Mouse (Mus musculus) hindbrain, embryonic 11.5 days (tissue): ENCODE measurements around the gene Ccl20. TPM values are rescaled to one million over a fixed set of nuclear protein-coding genes. Genes with fewer than 3 reads are reported as not detected.

ENCODE experiments used
- ATAC-seq: fragments of 200-750 bp; cut with Nextera tagmentation; 2 replicates; pipeline ENCODE4 v1.8.0; 2017; ENCODE audit warnings: mild to moderate bottlenecking, moderate TSS enrichment, moderate library complexity; ENCODE audit not compliant: low FRiP score
- DNase-seq: peaks from one replicate; pipeline ENCODE4 v3.0.0-alpha.2; 2015; ENCODE audit warnings: low spot score
- H3K27ac ChIP-seq: fragments of 300-500 bp; sonication (generic); 2 replicates; pipeline ENCODE4 v1.5.1; 2014; ENCODE audit warnings: mild to moderate bottlenecking, low read depth, low read length
- H3K27me3 ChIP-seq: fragments of 300-500 bp; sonication (generic); 2 replicates; pipeline ENCODE4 v1.6.1; 2014; ENCODE audit warnings: mild to moderate bottlenecking, low read length, moderate library complexity, mixed read lengths; ENCODE audit not compliant: control insufficient read depth, insufficient read depth
- H3K36me3 ChIP-seq: fragments of 300-500 bp; sonication (generic); 2 replicates; pipeline ENCODE4 v1.6.1; 2014; ENCODE audit warnings: mild to moderate bottlenecking, low read length, moderate library complexity, mixed read lengths; ENCODE audit not compliant: control insufficient read depth, insufficient read depth
- H3K4me1 ChIP-seq: fragments of 300-500 bp; sonication (generic); replicated peaks from 2 replicates; pipeline ENCODE4 v1.6.1; 2014; ENCODE audit warnings: low read length, mixed read lengths; ENCODE audit not compliant: control insufficient read depth, insufficient read depth
- H3K4me2 ChIP-seq: fragments of 300-500 bp; sonication (generic); replicated peaks from 2 replicates; pipeline ENCODE4 v1.6.1; 2014; ENCODE audit warnings: mild to moderate bottlenecking, low read depth, low read length
- H3K4me3 ChIP-seq: fragments of 300-500 bp; sonication (generic); 2 replicates; pipeline ENCODE4 v1.5.1; 2014; ENCODE audit warnings: low read depth, low read length
- H3K9ac ChIP-seq: fragments of 300-500 bp; sonication (generic); 2 replicates; pipeline ENCODE4 v1.6.1; 2014; ENCODE audit warnings: low read depth, low read length
- H3K9me3 ChIP-seq: fragments of 300-500 bp; sonication (generic); 2 replicates; pipeline ENCODE4 v1.6.1; 2016; ENCODE audit warnings: low read length; ENCODE audit not compliant: control insufficient read depth
- WGBS: fragments of 180-500 bp; shearing (Covaris S2); extraction: QIAGEN DNeasy Blood & Tissue Kit; methylation state at CpG from one replicate; pipeline ENCODE4 v1.1.7; 2014; 5-methylcytosine and 5-hydroxymethylcytosine counted together
- polyA plus RNA-seq: library from polyadenylated mRNA; unstranded; fragments of >200 nt; fragmentation: Nextera tagmentation; extraction: Ambion mirVana; gene quantifications from 2 replicates; pipeline ENCODE4 v1.2.1, GENCODE M21; 2014

Ccl20 gene
- polyA plus RNA-seq, 1 experiment from 2014 or later: not detected

DNA sequence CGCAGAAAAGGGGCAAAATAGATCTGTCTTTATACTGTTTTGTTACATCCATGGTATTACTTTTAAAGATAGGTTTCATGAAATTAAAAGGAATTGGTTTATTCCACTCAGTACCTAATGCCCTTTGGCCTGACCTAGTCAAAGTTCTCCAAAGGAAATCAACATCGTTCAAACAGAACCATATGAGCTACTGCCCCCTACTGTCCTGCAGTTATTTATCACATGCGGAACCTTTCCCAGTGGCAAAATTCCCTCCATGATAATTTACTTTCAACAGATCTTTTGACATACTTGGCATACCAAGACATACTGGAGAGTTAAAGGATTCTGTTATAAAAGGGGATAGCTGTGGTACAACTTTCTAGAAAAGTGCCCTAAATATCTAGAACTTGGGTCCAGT is 33.7 kb downstream of the Ccl20 start:
- DNase-seq (no peak), ATAC-seq (no peak)
- no peaks in the 10 kb centered on the region for H3K36me3 ChIP-seq
- H3K9ac ChIP-seq: no peak overlapping the region
- no peaks in the 10 kb centered on the region for H3K9me3 ChIP-seq
- H3K4me3 ChIP-seq: no peak overlapping the region
- H3K27ac ChIP-seq: no peak overlapping the region
- H3K4me1 ChIP-seq: no peaks in the 10 kb centered on the region
- 73% methylated on average over 3 of the region's 3 CpGs for WGBS
- no peaks in the 10 kb centered on the region for H3K27me3 ChIP-seq
- H3K4me2 ChIP-seq: no peak overlapping the region

DNA sequence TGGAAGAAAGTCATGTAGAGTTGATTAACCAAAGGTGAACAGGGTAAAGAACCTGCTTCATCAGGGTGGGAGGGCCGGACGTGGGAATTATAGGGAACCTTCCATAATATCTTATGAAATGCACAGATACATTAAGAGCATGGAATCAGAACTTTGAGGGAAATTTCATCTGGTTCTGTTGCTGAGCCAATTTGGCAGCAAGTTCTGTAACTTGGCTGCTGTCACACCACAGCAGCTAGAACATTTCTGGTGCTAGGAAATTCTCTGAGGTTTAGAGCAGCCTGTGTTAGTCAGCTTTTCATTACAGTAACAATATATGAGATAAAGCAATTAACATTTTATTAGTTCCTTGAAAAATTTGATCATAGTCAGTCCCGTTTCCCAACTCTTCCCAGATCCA is 36.4 kb downstream of the Ccl20 start:
- DNase-seq (no peak), ATAC-seq (no peak)
- H3K4me2 ChIP-seq: no peak overlapping the region
- H3K27me3 ChIP-seq: no peaks in the 10 kb centered on the region
- H3K27ac ChIP-seq: no peak overlapping the region
- H3K4me1 ChIP-seq: no peaks in the 10 kb centered on the region
- H3K36me3 ChIP-seq: no peaks in the 10 kb centered on the region
- no peaks in the 10 kb centered on the region for H3K9me3 ChIP-seq
- WGBS: 91% methylated on average over 3 of the region's 3 CpGs
- H3K9ac ChIP-seq: no peak overlapping the region
- no peak overlapping the region for H3K4me3 ChIP-seq

DNA sequence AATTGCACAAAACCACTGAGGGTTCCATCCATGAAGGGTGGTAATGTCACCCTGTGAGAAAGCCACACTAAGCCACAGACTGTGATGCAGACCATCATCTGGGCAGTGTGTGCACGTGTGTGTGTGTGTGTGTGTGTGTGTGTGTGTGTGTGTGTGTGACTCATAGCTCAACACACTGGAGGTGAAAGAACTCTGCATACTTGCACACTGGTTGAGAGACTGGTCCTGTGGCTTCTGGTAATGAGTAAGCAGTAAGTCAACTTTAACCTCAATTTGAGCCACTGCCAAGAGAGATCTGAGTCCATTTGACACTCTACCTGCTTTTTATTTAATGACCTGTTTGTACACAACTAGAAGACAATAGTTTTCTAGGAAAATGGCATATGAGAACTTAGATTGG is 40.3 kb downstream of the Ccl20 start:
- H3K9me3 ChIP-seq: no peaks in the 10 kb centered on the region

DNA sequence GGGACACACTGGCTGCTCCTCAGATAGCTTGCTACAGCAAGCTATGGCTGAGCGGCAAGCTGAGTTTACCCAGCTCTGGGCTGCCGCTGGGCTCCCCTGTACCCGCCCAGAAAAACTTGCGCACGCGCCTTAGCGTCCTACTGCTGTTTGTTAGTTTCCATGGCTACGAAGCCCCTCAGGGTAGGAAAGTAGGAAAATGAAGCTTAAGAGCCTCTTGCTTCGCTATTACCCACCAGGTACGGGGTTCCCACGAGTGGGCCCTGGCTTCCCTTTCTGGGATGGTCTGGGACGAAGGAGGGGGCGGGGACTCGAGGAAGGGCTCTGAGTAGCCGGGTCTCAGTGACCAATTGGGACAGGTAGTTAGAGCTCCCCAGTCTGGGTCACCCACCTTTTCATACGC is 43.0 kb downstream of the Ccl20 start, which contains the start of gene Daw1:
Gene Daw1 (plus strand): TSS at position 150 of the 400 bp plus-strand sequence.
- H3K9me3 ChIP-seq: no peaks in the 10 kb centered on the region
- WGBS: 1% methylated on average over 16 of the region's 16 CpGs
- H3K4me3 ChIP-seq: peak within 1 kb of the TSS; percentile 47
- no peaks in the 10 kb centered on the region for H3K27me3 ChIP-seq
- ATAC-seq (peak; percentile 97), DNase-seq (peak; percentile 94)
- H3K4me1 ChIP-seq: no peaks in the 10 kb centered on the region
- H3K4me2 ChIP-seq: peak within 1 kb of the TSS; percentile 62
- no peak within 1 kb of the TSS for H3K27ac ChIP-seq
- H3K9ac ChIP-seq: no peak within 1 kb of the TSS
- H3K36me3 ChIP-seq: no peaks in the 10 kb centered on the region

More for the DNA sequence above, 40.3 kb downstream of the Ccl20 start:
- whole genome bisulfite sequencing: 47% methylated on average over 1 of the region's 1 CpGs
- Histone ChIP-seq H3K4me1 (no peaks in the 10 kb centered on the region), H3K4me2 (no peak overlapping the region), H3K27ac (no peak overlapping the region), H3K36me3 (no peaks in the 10 kb centered on the region), H3K4me3 (no peak overlapping the region), H3K27me3 (no peaks in the 10 kb centered on the region), H3K9ac (no peak overlapping the region)
- DNase-seq: no peak
- ATAC-seq: no peak

DNA sequence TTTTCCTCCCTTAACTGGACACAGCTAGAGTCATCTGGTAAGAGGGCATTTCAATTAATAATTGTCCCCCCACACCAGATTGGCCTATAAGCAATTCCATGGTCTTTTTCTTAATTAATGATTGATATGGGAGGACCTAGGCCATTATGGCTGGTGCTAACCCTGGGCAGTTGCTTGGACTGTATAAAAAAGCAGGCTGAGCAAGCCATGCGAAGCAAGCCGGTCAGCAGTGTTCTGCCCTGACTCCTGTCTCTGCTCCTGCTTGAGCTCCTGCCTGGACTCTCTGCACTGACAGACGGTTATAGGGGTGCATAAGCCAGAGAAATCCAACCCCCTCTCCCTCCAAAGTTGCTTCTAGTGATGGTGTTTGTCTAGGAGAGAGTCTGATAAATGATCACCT is 45.1 kb downstream of the Ccl20 start:
- H3K4me3 ChIP-seq: no peak overlapping the region
- no peak for ATAC-seq
- 74% methylated on average over 3 of the region's 3 CpGs for WGBS

DNA sequence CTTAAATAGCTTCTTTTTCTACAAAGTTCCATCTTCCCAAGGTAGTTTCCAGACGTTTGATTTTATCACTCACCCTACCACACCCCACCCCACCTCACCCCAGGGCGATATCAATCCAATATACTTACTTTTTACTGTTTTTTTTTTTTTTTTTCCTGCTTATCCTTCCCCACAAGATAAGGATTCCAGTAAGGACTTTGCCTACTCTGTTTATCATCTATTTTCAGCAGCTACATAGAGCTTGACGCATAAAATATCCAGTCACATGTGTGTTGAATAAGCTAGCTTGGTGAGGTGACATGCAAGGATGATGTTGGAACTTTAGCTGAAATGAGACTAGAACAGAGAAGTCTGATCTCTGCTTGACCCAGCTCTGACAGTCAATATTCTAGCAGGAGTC is 47.5 kb downstream of the Ccl20 start:
- Histone ChIP-seq H3K27me3 (no peaks in the 10 kb centered on the region), H3K4me2 (no peak overlapping the region)
- DNase-seq: no peak

More for the DNA sequence above, 45.1 kb downstream of the Ccl20 start:
- H3K27ac ChIP-seq: no peak overlapping the region
- no peaks in the 10 kb centered on the region for H3K4me1 ChIP-seq
- DNase-seq: no peak
- no peaks in the 10 kb centered on the region for H3K27me3 ChIP-seq
- H3K36me3 ChIP-seq: no peaks in the 10 kb centered on the region
- H3K4me2 ChIP-seq: no peak overlapping the region
- H3K9ac ChIP-seq: no peak overlapping the region
- H3K9me3 ChIP-seq: no peaks in the 10 kb centered on the region

More for the DNA sequence above, 47.5 kb downstream of the Ccl20 start:
- 78% methylated on average over 3 of the region's 3 CpGs for WGBS
- Histone ChIP-seq H3K9ac (no peak overlapping the region), H3K4me3 (no peak overlapping the region), H3K4me1 (no peaks in the 10 kb centered on the region), H3K27ac (no peak overlapping the region), H3K9me3 (no peaks in the 10 kb centered on the region), H3K36me3 (no peaks in the 10 kb centered on the region)
- ATAC-seq: no peak

Other genes starting within 250 kb of the Ccl20 start
- gene A030005L19Rik, start 203.4 kb upstream of the Ccl20 start, polyA plus RNA-seq: 0.20 TPM in 1 of 2 replicates, not detected in the other
- not detected in 2 replicates for gene A030014E15Rik, start 191.8 kb upstream of the Ccl20 start, polyA plus RNA-seq
- not detected in 2 replicates for gene Gm6217, start 185.4 kb upstream of the Ccl20 start, polyA plus RNA-seq
- gene A030003K21Rik, start 173.4 kb upstream of the Ccl20 start, polyA plus RNA-seq: not detected in 2 replicates
- not detected in 2 replicates for gene Gm7544, start 160.8 kb upstream of the Ccl20 start, polyA plus RNA-seq
- gene Gm47955, start 156.5 kb upstream of the Ccl20 start, polyA plus RNA-seq: not detected in 2 replicates
- not detected in 2 replicates for gene Gm47959, start 116.2 kb upstream of the Ccl20 start, polyA plus RNA-seq
- 0.20 and 0.34 TPM in 2 replicates for gene Slc19a3, start 78.3 kb upstream of the Ccl20 start, polyA plus RNA-seq
- gene Krtap28-10, start 74.3 kb upstream of the Ccl20 start, polyA plus RNA-seq: not detected in 2 replicates
- gene Gm47969, start 71.8 kb upstream of the Ccl20 start, polyA plus RNA-seq: not detected in 2 replicates
- not detected in 2 replicates for gene A030005K14Rik, start 57.4 kb upstream of the Ccl20 start, polyA plus RNA-seq
- gene Krtap28-13, start 55.8 kb upstream of the Ccl20 start, polyA plus RNA-seq: not detected in 2 replicates
- 0.63 and 0.83 TPM in 2 replicates for gene Daw1, start 43.0 kb downstream of the Ccl20 start, polyA plus RNA-seq